Mouse (Mus musculus): ENCODE results near the gene Il11ra1. TPM values are rescaled to one million over a fixed set of nuclear protein-coding genes. Genes with fewer than 3 reads are reported as not detected.
"Not testable (repeated sequence)": the region's sequence is repeated elsewhere in the genome, so short reads cannot be mapped to it uniquely, and the experiment has no call there.

The Il11ra1 gene
- polyA plus RNA-seq, 1 experiment from 2014 or later = 36.0 TPM

DNA sequence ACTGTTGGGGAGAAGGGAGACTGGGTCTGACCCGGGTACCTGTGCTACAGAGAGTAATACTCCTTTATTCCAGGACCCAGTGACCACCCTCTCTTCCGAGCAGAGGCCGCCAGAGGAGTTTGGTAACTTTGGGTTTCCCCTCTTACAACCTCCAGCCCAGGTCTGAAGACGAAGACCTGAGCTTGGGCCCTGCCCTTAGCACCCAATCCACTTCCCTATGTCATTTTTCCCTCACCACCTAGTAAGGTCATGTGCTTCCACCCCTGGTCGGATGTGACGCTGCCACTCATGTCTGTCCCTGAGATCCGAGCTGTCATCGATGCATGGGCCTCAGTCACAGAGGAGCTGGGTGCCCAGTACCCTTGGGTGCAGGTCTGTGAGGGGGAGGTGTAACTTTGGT, 56.7 kb downstream of the Il11ra1 start:
- Histone ChIP-seq H3K4me1 (replicated peaks) (peaks cover 57% of the 10 kb centered on the region), H3K27ac (replicated peaks) (0 out of 2 replicates have a peak overlapping the region, but pooled peaks have one; percentile 90), H3K4me2 (peak overlapping the region; percentile 94), H3K27me3 (no peaks in the 10 kb centered on the region), H3K36me3 (replicated peaks) (peaks cover 24% of the 10 kb centered on the region), H3K4me3 (replicated peaks) (peak overlapping the region; percentile 80), H3K9me3 (replicated peaks) (no peaks in the 10 kb centered on the region), H3K9ac (peak overlapping the region; percentile 75)
- no peak for ATAC-seq (ENCODE audit: insufficient read depth)
- WGBS (ENCODE audit: insufficient replicate concordance) = 69% methylated on average over 8 of the region's 8 CpGs

DNA sequence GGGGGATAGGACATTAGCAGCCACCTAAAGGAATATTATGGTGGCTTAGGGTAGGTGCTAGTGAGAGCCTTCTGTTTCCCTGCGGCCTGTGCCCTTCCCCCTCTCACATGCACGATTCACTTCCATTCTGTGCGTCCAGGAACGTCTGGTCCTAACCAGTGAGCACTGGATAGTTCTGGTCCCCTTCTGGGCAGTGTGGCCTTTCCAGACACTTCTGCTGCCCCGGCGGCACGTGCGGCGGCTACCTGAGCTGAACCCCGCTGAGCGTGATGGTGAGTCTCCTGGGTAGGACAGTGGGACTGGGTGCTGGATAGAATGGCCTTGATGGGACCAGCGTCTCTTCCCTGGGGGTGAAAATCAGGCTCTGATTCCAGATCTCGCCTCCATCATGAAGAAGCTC, 57.5 kb downstream of the Il11ra1 start:
- no peak for ATAC-seq (ENCODE audit: insufficient read depth)
- H3K27me3 ChIP-seq = no peaks in the 10 kb centered on the region
- H3K27ac ChIP-seq (replicated peaks) = no peak overlapping the region
- WGBS (ENCODE audit: insufficient replicate concordance) = 85% methylated on average over 13 of the region's 13 CpGs
- H3K9me3 ChIP-seq (replicated peaks) = no peaks in the 10 kb centered on the region
- no peak overlapping the region for H3K9ac ChIP-seq
- H3K4me1 ChIP-seq (replicated peaks) = peaks cover 66% of the 10 kb centered on the region
- no peak overlapping the region for H3K4me3 ChIP-seq (replicated peaks)
- no peak overlapping the region for H3K4me2 ChIP-seq
- peaks cover 24% of the 10 kb centered on the region for H3K36me3 ChIP-seq (replicated peaks)

DNA sequence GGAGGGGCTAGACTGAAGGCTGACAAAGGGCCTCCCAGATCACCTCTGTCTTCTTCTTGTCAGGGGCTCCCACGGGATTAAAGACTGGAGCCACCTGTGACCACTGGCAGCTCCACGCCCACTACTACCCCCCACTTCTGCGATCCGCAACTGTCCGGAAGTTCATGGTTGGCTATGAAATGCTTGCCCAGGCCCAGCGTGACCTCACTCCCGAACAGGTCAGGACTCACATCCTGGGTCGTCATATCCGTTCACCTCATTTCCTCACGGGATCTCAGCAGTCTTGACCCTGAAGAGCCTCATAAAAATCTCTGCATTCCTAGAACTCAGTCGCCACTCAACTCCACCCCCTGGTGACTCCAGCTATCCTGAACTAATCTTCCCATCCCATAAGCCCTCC, 58.2 kb downstream of the Il11ra1 start:
- no peak for ATAC-seq (ENCODE audit: insufficient read depth)
- WGBS (ENCODE audit: insufficient replicate concordance) = 77% methylated on average over 11 of the region's 11 CpGs
- Histone ChIP-seq H3K27me3 (no peaks in the 10 kb centered on the region), H3K4me1 (replicated peaks) (peaks cover 72% of the 10 kb centered on the region), H3K27ac (replicated peaks) (peak overlapping the region; percentile 84; the same call in 1 of the 2 replicates), H3K9me3 (replicated peaks) (no peaks in the 10 kb centered on the region), H3K4me3 (replicated peaks) (no peak overlapping the region), H3K36me3 (replicated peaks) (peaks cover 24% of the 10 kb centered on the region), H3K4me2 (no peak overlapping the region), H3K9ac (no peak overlapping the region)

DNA sequence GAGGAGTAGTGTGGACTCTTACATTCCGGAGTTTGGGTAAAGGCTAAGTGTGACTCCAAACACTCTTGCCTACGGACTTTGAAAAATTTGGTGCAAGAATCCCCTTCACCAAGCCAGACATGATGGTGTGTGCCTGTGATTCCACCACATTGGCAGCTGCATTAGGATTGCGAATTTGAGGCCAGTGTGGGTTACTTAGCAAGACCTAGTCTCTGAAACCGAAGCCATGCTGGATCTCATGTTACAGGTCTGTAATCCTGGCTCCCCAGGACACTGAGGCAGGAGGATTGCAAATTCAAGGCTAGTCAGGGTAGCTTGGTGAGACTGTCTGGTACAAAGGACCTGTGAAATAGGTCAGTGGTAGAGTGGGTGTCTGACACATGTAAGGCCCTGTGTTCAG, 58.9 kb downstream of the Il11ra1 start:
- H3K27ac ChIP-seq (replicated peaks) = peak overlapping the region; percentile 84
- H3K27me3 ChIP-seq = no peaks in the 10 kb centered on the region
- no peak overlapping the region for H3K9ac ChIP-seq
- WGBS (ENCODE audit: insufficient replicate concordance) = 77% methylated on average over 4 of the region's 4 CpGs
- ATAC-seq (ENCODE audit: insufficient read depth) = no peak
- peaks cover 24% of the 10 kb centered on the region for H3K36me3 ChIP-seq (replicated peaks)
- H3K4me2 ChIP-seq = no peak overlapping the region
- no peaks in the 10 kb centered on the region for H3K9me3 ChIP-seq (replicated peaks)
- H3K4me1 ChIP-seq (replicated peaks) = peaks cover 72% of the 10 kb centered on the region
- no peak overlapping the region for H3K4me3 ChIP-seq (replicated peaks)

DNA sequence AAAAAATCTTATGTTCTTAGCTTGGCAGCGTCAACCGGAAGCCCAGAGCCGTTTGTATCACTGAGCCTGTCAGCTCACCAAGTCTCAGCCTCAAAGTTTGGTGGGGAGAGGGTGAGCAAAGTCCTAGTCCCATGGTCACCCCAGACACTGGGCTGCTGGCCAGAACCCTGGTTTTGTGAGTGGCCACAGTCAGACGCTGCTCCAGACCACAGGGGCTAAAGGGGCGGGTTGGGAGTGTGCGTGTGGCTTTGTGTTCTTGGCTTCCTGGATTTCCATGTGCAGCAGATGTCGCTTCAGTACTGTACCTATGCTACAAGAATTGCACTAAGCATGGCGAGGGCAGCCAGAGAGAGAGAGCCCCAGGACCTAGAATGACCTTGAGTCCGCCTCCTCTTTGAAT, 59.4 kb downstream of the Il11ra1 start:
- Histone ChIP-seq H3K4me2 (no peak overlapping the region), H3K36me3 (replicated peaks) (peaks cover 24% of the 10 kb centered on the region), H3K9me3 (replicated peaks) (no peaks in the 10 kb centered on the region), H3K27ac (replicated peaks) (peak overlapping the region; percentile 84), H3K9ac (no peak overlapping the region), H3K4me3 (replicated peaks) (no peak overlapping the region), H3K4me1 (replicated peaks) (peaks cover 72% of the 10 kb centered on the region), H3K27me3 (no peaks in the 10 kb centered on the region)
- 64% methylated on average over 9 of the region's 9 CpGs for WGBS (ENCODE audit: insufficient replicate concordance)
- peak; percentile 6; the same call in 1 of the 2 replicates for ATAC-seq (ENCODE audit: insufficient read depth)

DNA sequence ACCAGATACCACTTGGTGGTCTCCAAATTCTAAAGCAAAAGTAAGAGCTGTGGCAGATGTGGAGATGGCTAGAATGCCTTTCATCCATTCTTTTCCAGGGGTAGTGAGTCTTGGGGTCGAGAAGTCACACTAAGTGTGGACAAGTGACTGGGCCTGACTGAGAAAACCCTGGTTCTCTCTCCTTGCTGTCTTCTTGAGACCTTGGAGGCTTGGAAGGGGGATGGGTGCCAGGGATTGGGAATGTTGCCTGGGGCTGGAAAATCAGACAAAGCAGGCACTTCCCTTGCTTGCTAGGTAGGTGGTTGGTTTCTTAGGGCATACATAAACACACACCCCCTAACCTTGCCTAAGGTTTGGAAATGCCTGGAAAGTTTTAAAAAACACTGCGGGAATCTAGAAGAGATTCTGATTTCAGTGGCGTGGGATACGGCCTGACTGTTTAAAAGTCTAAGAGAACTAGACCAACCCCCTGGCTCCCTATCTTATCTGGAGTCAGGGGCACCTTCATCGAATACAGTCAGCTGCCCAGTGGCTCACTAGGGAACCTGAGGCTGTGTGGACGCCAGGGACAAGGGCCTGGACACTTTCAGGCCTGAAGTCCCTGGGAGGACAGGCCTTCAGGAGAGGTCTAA, 60.0 kb downstream of the Il11ra1 start:
- WGBS (ENCODE audit: insufficient replicate concordance) = 28% methylated on average over 6 of the region's 6 CpGs
- peak overlapping the region; percentile 44 for H3K4me3 ChIP-seq (replicated peaks)
- H3K27ac ChIP-seq (replicated peaks) = peak overlapping the region; percentile 84
- H3K9ac ChIP-seq = peak overlapping the region; percentile 29
- H3K4me1 ChIP-seq (replicated peaks) = peaks cover 67% of the 10 kb centered on the region
- no peaks in the 10 kb centered on the region for H3K9me3 ChIP-seq (replicated peaks)
- peak; percentile 8 for ATAC-seq (ENCODE audit: insufficient read depth)
- peaks cover 24% of the 10 kb centered on the region for H3K36me3 ChIP-seq (replicated peaks)
- H3K27me3 ChIP-seq = no peaks in the 10 kb centered on the region
- peak overlapping the region; percentile 63 for H3K4me2 ChIP-seq

DNA sequence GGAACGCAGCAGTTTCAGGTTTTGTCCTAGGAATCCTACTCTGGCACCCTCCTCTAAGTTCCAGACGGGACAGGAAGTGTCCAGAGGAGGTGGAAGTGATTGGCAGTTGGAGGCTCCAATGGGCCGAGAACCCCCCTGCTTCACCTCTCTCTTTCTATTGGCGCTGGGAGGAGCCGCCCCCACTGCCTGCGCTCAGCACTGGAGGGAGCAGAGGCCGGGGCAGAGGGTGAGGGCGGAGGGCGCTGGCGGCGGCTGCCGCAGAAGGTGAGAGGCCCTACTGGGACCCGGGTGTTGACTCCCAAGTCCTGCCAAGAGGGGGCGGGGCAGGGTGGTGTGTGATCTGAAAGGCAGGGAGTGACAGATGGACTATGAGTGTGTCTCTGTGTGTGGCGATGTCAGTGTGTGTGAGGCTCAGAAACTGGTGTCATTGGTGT, 60.5 kb downstream of the Il11ra1 start:
- Histone ChIP-seq H3K9ac (peak overlapping the region; percentile 29), H3K4me3 (replicated peaks) (peak overlapping the region; percentile 44), H3K36me3 (replicated peaks) (peaks cover 24% of the 10 kb centered on the region), H3K27ac (replicated peaks) (peak overlapping the region; percentile 84), H3K9me3 (replicated peaks) (no peaks in the 10 kb centered on the region), H3K27me3 (no peaks in the 10 kb centered on the region), H3K4me2 (peak overlapping the region; percentile 63), H3K4me1 (replicated peaks) (peaks cover 62% of the 10 kb centered on the region)
- under 1% methylated on average over 15 of the region's 15 CpGs for WGBS (ENCODE audit: insufficient replicate concordance)
- peak; percentile 88 for ATAC-seq (ENCODE audit: insufficient read depth)

DNA sequence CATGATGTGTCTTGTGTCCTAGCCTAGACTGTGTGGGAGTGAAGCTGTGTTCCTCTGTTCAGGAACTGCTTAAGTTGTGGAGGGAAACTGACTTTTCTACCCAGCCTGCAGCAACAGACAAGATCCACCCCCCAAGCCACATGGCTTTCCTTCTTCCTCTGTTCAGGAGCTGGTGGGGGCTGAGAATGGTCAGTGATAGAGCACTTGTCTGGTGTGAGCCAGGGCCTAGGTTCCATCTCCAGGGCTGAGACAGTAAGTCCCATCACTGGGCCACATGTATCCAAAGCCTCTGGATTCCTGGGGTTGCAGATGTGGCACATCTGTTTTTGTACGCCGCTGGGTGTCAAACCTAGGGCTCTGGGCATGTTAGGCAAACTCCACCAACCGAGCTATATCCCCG, 61.1 kb downstream of the Il11ra1 start:
- ATAC-seq (ENCODE audit: insufficient read depth) = no peak
- Histone ChIP-seq H3K4me3 (replicated peaks) (peak overlapping the region; percentile 44), H3K4me2 (peak overlapping the region; percentile 63), H3K4me1 (replicated peaks) (peaks cover 56% of the 10 kb centered on the region), H3K27me3 (no peaks in the 10 kb centered on the region), H3K36me3 (replicated peaks) (peaks cover 24% of the 10 kb centered on the region), H3K9me3 (replicated peaks) (no peaks in the 10 kb centered on the region), H3K9ac (peak overlapping the region; percentile 29), H3K27ac (replicated peaks) (peak overlapping the region; percentile 84)
- WGBS (ENCODE audit: insufficient replicate concordance) = 62% methylated on average over 4 of the region's 4 CpGs

DNA sequence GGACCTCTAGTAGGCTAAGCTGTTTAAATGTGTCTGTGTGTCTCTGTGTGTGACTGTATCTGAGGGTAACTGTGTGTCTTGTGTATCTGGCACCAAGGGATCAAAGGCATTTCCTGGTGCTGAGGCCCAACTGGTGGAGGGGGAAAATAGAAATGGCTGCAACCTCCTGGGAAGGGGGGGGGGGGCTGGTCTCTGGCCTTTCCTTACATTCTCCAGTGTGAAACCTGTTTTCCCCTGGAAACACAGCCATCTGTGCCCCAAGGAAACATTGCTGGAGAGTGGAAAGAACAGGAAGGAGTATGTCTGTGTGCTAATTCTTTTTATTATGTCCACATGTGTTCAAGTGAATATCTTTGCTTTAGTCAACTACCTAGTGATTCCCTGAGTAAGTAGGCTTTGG, 61.9 kb downstream of the Il11ra1 start:
- Histone ChIP-seq H3K9me3 (replicated peaks) (no peaks in the 10 kb centered on the region), H3K9ac (no peak overlapping the region), H3K36me3 (replicated peaks) (peaks cover 21% of the 10 kb centered on the region), H3K4me2 (peak overlapping the region; percentile 63), H3K27me3 (no peaks in the 10 kb centered on the region), H3K27ac (replicated peaks) (peak overlapping the region; percentile 84), H3K4me3 (replicated peaks) (no peak overlapping the region), H3K4me1 (replicated peaks) (peaks cover 48% of the 10 kb centered on the region)
- no peak for ATAC-seq (ENCODE audit: insufficient read depth)

DNA sequence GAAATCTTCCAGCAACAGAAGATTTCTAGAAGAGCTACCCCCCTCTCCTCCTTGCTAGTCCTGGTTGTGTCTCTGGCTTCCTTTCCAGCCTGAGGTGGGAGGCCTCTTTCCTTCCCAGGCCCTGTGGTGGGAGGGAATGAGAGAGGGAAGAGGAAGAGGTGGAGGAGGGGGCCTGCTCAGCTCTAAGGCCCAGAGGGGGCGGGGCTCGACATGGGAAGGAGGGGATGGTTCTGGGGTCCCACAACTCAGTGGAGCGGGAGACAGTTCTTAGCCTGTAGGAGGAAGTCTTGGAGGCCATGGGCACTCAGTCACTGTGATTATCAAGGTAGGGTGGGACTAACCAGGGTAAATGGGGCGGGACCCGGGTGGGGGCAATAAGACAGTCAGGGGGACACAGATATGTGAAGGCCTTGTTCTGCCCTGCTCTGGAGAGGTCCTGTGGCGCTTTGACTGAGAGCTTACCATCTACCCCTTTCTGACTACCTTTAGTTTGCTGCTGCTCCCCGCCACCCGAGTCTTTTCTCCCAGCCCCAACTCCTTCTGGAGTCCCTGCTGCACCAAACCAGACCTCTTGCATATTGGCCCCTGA, 62.4 kb downstream of the Il11ra1 start:
- no peak for ATAC-seq (ENCODE audit: insufficient read depth)
- Histone ChIP-seq H3K36me3 (replicated peaks) (peaks cover 16% of the 10 kb centered on the region), H3K9ac (0 out of 2 replicates have a peak overlapping the region, but pooled peaks have one; percentile 6), H3K4me2 (peak overlapping the region; percentile 63; the same call in 1 of the 2 replicates), H3K9me3 (replicated peaks) (no peaks in the 10 kb centered on the region), H3K4me3 (replicated peaks) (no peak overlapping the region), H3K27ac (replicated peaks) (0 out of 2 replicates have a peak overlapping the region, but pooled peaks have one; percentile 84), H3K4me1 (replicated peaks) (peaks cover 46% of the 10 kb centered on the region), H3K27me3 (no peaks in the 10 kb centered on the region)
- WGBS (ENCODE audit: insufficient replicate concordance) = 39% methylated on average over 8 of the region's 8 CpGs

DNA sequence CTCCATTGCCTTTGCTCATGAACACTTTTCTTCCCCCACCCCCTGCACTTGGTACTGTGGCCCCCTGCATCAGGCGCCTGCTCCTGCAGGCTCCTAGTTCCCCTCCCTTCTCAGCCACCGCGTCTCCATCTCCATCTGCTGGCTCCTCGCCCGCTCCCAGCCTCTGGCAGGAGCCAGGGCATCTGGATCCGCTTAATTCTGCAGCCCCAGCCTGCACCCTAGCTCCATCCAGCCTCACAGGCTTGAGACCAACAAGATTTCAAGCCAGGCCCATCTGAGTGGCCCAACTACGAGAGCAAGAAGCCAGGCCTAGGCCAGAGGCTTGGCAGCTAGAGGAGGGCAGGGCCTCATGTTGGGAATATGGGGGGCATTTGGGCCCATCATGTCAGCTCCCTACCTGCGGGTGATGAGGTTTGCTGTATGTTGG, 62.9 kb downstream of the Il11ra1 start:
- H3K4me3 ChIP-seq (replicated peaks); H3K27me3 ChIP-seq; ATAC-seq (ENCODE audit: insufficient read depth); H3K9ac ChIP-seq; H3K27ac ChIP-seq (replicated peaks); H3K4me2 ChIP-seq; H3K9me3 ChIP-seq (replicated peaks): not testable (repeated sequence)
- peaks cover 11% of the 10 kb centered on the region for H3K36me3 ChIP-seq (replicated peaks)
- WGBS (ENCODE audit: insufficient replicate concordance) = 62% methylated on average over 8 of the region's 8 CpGs
- H3K4me1 ChIP-seq (replicated peaks) = peaks cover 46% of the 10 kb centered on the region
